Mouse (Mus musculus) forebrain, embryonic 11.5 days (tissue): Measurements from ENCODE around the gene Peli1. TPM values are rescaled to one million over a fixed set of nuclear protein-coding genes. Genes with fewer than 3 reads are reported as not detected.
"Not testable (repeated sequence)": the region's sequence is repeated elsewhere in the genome, so short reads cannot be mapped to it uniquely, and the experiment has no call there.

Source experiments
- ATAC-seq: fragments of 200-750 bp; cut with Nextera tagmentation; replicated peaks from 2 replicates; pipeline ENCODE4 v1.8.0; 2017; ENCODE audit warnings: moderate TSS enrichment; ENCODE audit not compliant: low FRiP score
- DNase-seq: peaks from one replicate; pipeline ENCODE4 v3.0.0-alpha.2; 2017; ENCODE audit warnings: low spot score
- H3K27ac ChIP-seq: fragments of 300-500 bp; sonication (generic); 2 replicates; pipeline ENCODE4 v1.5.1; 2014; ENCODE audit warnings: low read depth, low read length
- H3K27me3 ChIP-seq: fragments of 300-500 bp; sonication (generic); 2 replicates; pipeline ENCODE4 v1.6.1; 2014; ENCODE audit warnings: mild to moderate bottlenecking, low read length, mixed read lengths; ENCODE audit not compliant: control insufficient read depth, insufficient read depth
- H3K36me3 ChIP-seq: fragments of 300-500 bp; sonication (generic); 2 replicates; pipeline ENCODE4 v1.6.1; 2014; ENCODE audit warnings: mild to moderate bottlenecking, low read length, moderate library complexity, mixed read lengths; ENCODE audit not compliant: control insufficient read depth, insufficient read depth
- H3K4me1 ChIP-seq: fragments of 300-500 bp; sonication (generic); replicated peaks from 2 replicates; pipeline ENCODE4 v1.6.1; 2014; ENCODE audit warnings: low read length, mixed read lengths; ENCODE audit not compliant: control insufficient read depth, insufficient read depth
- H3K4me2 ChIP-seq: fragments of 300-500 bp; sonication (generic); 2 replicates; pipeline ENCODE4 v1.6.1; 2014; ENCODE audit warnings: low read depth, mild to moderate bottlenecking, low read length, moderate library complexity, mixed read lengths; ENCODE audit not compliant: severe bottlenecking
- H3K4me3 ChIP-seq: fragments of 300-500 bp; sonication (generic); 2 replicates; pipeline ENCODE4 v1.5.1; 2014; ENCODE audit warnings: low read depth, low read length
- H3K9ac ChIP-seq: fragments of 300-500 bp; sonication (generic); 2 replicates; pipeline ENCODE4 v1.6.1; 2014; ENCODE audit warnings: low read length
- H3K9me3 ChIP-seq: fragments of 300-500 bp; sonication (generic); 2 replicates; pipeline ENCODE4 v1.6.1; 2016; ENCODE audit warnings: low read length, mixed read lengths; ENCODE audit not compliant: control insufficient read depth
- WGBS: fragments of 180-500 bp; shearing (Covaris S2); extraction: QIAGEN DNeasy Blood & Tissue Kit; methylation state at CpG from one replicate; pipeline ENCODE4 v1.1.7; 2014; 5-methylcytosine and 5-hydroxymethylcytosine counted together
- polyA plus RNA-seq: library from polyadenylated mRNA; unstranded; fragments of >200 nt; fragmentation: Nextera tagmentation; extraction: Ambion mirVana; gene quantifications from 2 replicates; pipeline ENCODE4 v1.2.1, GENCODE M21; 2014

The Peli1 gene
- polyA plus RNA-seq, 1 experiment from 2014 or later, result 91.6 TPM

DNA sequence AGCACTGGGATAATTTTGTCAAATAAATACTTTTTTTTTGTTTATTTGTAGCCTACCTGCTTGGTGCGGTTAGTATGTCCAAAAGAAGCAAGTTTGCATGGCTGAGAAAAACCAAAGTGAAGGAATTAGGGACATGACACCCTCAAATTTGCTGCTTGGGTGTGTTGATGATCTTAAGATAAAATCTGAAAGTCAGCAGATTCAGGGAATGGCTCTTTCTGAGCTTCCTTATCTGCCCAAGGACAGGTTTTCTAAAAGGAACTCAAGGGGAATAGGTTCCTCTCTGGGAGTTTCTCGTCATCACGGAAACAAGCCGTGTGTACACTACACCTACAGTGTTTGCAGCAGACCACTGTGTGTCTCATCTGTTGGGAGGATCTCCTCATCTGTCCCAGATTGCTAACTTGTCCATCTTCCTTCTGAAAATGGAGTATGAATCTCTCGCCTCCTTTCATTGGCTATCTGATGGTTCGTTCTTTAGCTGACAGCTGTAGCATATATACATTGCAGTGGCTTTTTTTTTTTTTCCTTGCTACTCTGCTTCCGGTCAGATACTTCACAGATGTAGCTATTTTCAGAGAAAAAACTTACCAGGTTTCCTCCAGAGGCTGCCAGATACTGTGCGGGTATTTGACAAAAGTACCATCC is 88.0 kb downstream of the Peli1 start:
- Histone ChIP-seq H3K4me1 (no peaks in the 10 kb centered on the region), H3K4me2 (no peak overlapping the region), H3K27me3 (no peaks in the 10 kb centered on the region), H3K36me3 (no peaks in the 10 kb centered on the region), H3K9me3 (no peaks in the 10 kb centered on the region), H3K4me3 (no peak overlapping the region), H3K27ac (no peak overlapping the region), H3K9ac (no peak overlapping the region)
- WGBS, result 90% methylated on average over 8 of the region's 8 CpGs
- DNase-seq, result no peak
- ATAC-seq, result no peak

DNA sequence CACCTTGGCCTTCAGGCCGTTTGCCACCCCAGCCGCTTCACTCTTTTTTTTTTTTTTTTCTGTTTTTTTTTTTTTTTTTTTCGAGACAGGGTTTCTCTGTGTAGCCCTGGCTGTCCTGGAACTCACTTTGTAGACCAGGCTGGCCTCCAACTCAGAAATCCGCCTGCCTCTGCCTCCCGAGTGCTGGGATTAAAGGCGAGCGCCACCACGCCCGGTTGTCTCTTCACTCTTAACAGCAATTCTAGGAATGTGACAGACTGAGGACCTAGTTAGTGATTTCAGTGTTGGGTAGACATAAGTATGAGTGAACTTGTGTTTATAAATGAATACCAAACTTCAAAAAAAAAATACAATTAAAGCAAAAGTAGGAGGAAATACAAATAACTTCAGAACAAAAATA is 88.8 kb downstream of the Peli1 start:
- H3K4me3 ChIP-seq, H3K9me3 ChIP-seq, H3K4me1 ChIP-seq, ATAC-seq, H3K27me3 ChIP-seq, H3K9ac ChIP-seq, H3K36me3 ChIP-seq, DNase-seq, H3K27ac ChIP-seq, H3K4me2 ChIP-seq: not testable (repeated sequence)
- WGBS, result 90% methylated on average over 8 of the region's 9 CpGs

DNA sequence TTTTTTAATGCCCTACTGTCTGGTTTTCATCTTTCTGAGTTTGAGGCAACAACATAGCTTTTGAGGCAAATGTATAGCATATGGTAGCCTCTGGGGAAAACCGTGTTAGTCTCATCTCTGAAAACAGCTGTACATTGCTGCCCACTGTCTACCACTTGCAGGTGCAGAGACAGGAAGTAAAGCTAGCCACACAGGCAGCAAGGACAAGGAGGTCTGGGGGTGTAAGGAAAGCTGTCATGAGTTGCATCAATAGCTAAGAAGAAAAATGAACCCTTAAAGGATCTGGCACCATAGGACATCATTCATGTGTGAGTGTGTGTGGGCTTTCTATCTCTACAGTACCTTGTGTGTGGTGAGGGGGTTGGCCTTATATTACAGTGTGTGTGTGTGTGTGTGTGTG is 89.6 kb downstream of the Peli1 start:
- no peaks in the 10 kb centered on the region for H3K4me1 ChIP-seq

DNA sequence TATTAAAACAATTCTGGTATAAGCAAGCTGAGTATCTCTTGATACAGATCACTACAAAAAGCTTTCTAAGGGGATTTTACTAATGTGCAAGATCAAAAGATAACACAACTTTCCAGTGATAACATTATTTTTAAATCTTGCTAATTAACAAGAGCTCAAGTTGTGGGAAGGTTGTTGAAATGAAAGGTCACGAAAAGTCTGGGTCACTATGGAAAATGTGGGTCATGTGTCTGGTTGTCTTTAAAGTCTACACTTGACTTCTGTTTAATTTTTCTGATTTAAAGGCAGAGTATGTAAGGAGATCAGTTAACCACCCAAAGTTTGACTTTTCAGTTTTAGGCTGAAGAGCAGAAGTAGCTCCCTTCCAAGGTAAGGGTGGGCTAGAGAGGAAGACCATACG is 90.5 kb downstream of the Peli1 start:
- no peaks in the 10 kb centered on the region for H3K4me1 ChIP-seq

More for the DNA sequence above, 89.6 kb downstream of the Peli1 start:
- Histone ChIP-seq H3K36me3 (no peaks in the 10 kb centered on the region), H3K4me3 (no peak overlapping the region), H3K4me2 (no peak overlapping the region), H3K9ac (no peak overlapping the region), H3K9me3 (no peaks in the 10 kb centered on the region), H3K27me3 (no peaks in the 10 kb centered on the region), H3K27ac (no peak overlapping the region)
- 71% methylated on average over 1 of the region's 1 CpGs for WGBS
- no peak for DNase-seq
- no peak for ATAC-seq

DNA sequence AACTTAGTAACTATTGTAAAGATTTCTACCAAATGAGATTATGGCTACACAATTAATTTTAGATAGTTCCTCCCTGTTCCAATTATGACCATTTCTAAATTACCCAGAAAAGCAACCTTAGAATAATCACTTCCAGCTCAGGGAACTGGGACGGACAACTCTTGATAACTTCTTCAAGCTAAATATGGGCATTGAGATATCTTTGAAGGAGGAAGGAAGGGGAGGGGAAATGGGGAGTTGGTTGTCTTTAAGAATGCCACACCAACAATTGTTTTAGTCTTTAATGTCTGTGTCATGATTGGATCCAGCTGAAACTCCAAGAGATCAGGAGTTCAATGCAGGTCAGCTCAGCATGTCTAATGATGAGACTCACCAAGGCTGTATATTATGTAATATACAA is 91.6 kb downstream of the Peli1 start:
- H3K36me3 ChIP-seq, result no peaks in the 10 kb centered on the region

More for the DNA sequence above, 90.5 kb downstream of the Peli1 start:
- DNase-seq, result no peak
- H3K9me3 ChIP-seq, result no peaks in the 10 kb centered on the region
- 92% methylated on average over 2 of the region's 2 CpGs for WGBS
- no peak overlapping the region for H3K4me2 ChIP-seq
- no peak for ATAC-seq
- H3K36me3 ChIP-seq, result no peaks in the 10 kb centered on the region
- no peak overlapping the region for H3K27ac ChIP-seq
- no peak overlapping the region for H3K4me3 ChIP-seq
- H3K9ac ChIP-seq, result no peak overlapping the region
- no peaks in the 10 kb centered on the region for H3K27me3 ChIP-seq

DNA sequence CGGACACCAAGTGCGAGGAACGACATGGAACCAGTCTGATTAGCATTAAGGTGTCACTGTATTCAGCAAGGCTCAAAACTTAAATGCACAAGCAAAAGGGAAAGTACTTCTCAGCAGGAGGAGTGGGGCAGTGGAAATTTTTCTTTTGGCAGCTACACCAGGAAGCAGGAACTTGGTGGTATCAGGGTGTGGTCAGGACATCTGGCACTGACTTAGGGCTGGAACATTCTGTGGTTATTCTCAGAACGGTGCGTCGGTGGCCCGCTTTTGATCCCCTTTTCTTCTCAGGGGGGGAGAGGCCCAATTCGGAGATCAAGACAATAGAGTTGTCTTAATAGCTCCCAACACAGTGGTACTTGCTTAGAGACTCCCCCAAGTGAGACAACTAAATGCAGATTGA is 100.7 kb downstream of the Peli1 start:
- WGBS, result 91% methylated on average over 8 of the region's 8 CpGs
- not testable (repeated sequence) for ATAC-seq

More for the DNA sequence above, 91.6 kb downstream of the Peli1 start:
- Histone ChIP-seq H3K4me3 (no peak overlapping the region), H3K4me1 (no peaks in the 10 kb centered on the region), H3K9me3 (no peaks in the 10 kb centered on the region), H3K4me2 (no peak overlapping the region), H3K27ac (no peak overlapping the region), H3K9ac (no peak overlapping the region), H3K27me3 (no peaks in the 10 kb centered on the region)
- WGBS, result 74% methylated on average over 1 of the region's 1 CpGs
- DNase-seq (no peak), ATAC-seq (no peak)

DNA sequence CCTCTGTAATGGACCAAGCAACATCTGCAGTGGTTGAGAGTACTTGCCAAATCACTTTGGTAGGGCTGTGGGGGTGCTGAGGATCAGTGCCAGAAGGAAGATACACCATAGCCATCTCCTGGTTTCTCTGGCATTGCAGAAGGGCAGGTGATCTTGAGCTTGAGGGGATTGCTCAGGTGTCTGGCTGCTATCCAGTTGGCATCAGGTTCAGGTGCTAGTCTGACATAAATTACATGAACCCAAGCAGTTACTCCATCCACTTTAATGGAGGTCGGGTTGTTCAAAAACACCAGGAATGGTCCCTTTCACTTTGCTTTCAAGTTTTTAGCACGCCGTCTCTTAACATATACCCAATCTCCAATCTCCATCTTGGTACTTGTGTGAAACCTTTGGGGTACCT is 103.8 kb downstream of the Peli1 start:
- Histone ChIP-seq H3K27ac (no peak overlapping the region), H3K9me3 (no peaks in the 10 kb centered on the region), H3K27me3 (no peaks in the 10 kb centered on the region), H3K36me3 (no peaks in the 10 kb centered on the region), H3K4me1 (no peaks in the 10 kb centered on the region), H3K4me3 (no peak overlapping the region), H3K9ac (no peak overlapping the region), H3K4me2 (no peak overlapping the region)
- 90% methylated on average over 3 of the region's 3 CpGs for WGBS
- no peak for DNase-seq
- ATAC-seq, result no peak

More for the DNA sequence above, 100.7 kb downstream of the Peli1 start:
- H3K27ac ChIP-seq, H3K9me3 ChIP-seq, H3K4me2 ChIP-seq, H3K27me3 ChIP-seq, H3K4me1 ChIP-seq, H3K4me3 ChIP-seq, H3K9ac ChIP-seq, H3K36me3 ChIP-seq, DNase-seq: not testable (repeated sequence)

Other genes starting within 250 kb of the Peli1 start
- 17.3 TPM in 2 replicates for gene Vps54, start 148.0 kb downstream of the Peli1 start, polyA plus RNA-seq